8 mouse cellular contexts compared by ENCODE assay signal in genomic region chr6:42324482-42325267, GRCm38 (mm10). TPM values are rescaled to one million over a fixed set of nuclear protein-coding genes. Genes with fewer than 3 reads are reported as not detected.
DNase-seq lines count a peak whose midpoint lies in the region; ATAC-seq and TF ChIP-seq lines count a peak whose summit lies in the region.

Fam131b (minus strand) TSS chr6:42324643.

- ATAC-seq in embryonic facial prominence, embryonic 15.5 days (ENCODE audit: insufficient number of reproducible peaks, low FRiP score, low TSS enrichment, low read depth), result peak; percentile 72
- ATAC-seq in megakaryocyte, adult 5-6 weeks (ENCODE audit: poor library complexity, severe bottlenecking), result peak; percentile 12

- H3K4me2 ChIP-seq in embryonic facial prominence, embryonic 15.5 days (replicated peaks), result peak within 1 kb of the TSS; percentile 98

- H3K9me3 ChIP-seq in E14TG2a.4 (ENCODE audit: low read length), result no peaks in the 10 kb centered on the region
- H3K9me3 ChIP-seq in embryonic facial prominence, embryonic 15.5 days (replicated peaks), result no peaks in the 10 kb centered on the region

- no peaks in the 10 kb centered on the region for H3K36me3 ChIP-seq in E14TG2a.4 (ENCODE audit: insufficient read depth, low read length)
- no peaks in the 10 kb centered on the region for H3K36me3 ChIP-seq in embryonic facial prominence, embryonic 15.5 days

- DNase-seq in heart, postnatal 25 days (ENCODE audit: low spot score), result peak; percentile 23
- peak; percentile 59 to 71 for DNase-seq in layer of hippocampus, postnatal 25 days (ENCODE audit: extremely low spot score in 1 of 2, low spot score in 1 of 2)
- DNase-seq in right cerebral cortex, postnatal 4 days, result peak; percentile 80
- no peak for DNase-seq in spleen, postnatal 36 days (ENCODE audit: low spot score in 2 of 2)

- H3K9ac ChIP-seq in embryonic facial prominence, embryonic 15.5 days, result peak within 1 kb of the TSS; percentile 31

- H3K27me3 ChIP-seq in E14TG2a.4 (ENCODE audit: insufficient read depth, low read length), result peaks cover 79% of the 10 kb centered on the region
- peaks cover 41% of the 10 kb centered on the region for H3K27me3 ChIP-seq in embryonic facial prominence, embryonic 15.5 days

- TF ChIP-seq POLR2A in bone marrow, adult 2 months (IDR thresholded peaks at IDR 0.05; ENCODE audit: borderline replicate concordance, control insufficient read depth, low read depth, low read length), result no peak

- H3K4me3 ChIP-seq in E14TG2a.4 (replicated peaks; ENCODE audit: low read length), result peak within 1 kb of the TSS; percentile 84
- H3K4me3 ChIP-seq in bone marrow, adult 2 months (replicated peaks; ENCODE audit: control insufficient read depth, low read depth, low read length), result peak within 1 kb of the TSS; percentile 21
- H3K4me3 ChIP-seq in embryonic facial prominence, embryonic 15.5 days (replicated peaks), result peak within 1 kb of the TSS; percentile 60

- no peak within 1 kb of the TSS for H3K27ac ChIP-seq in bone marrow, adult 2 months (ENCODE audit: control insufficient read depth, insufficient read depth, low read depth, low read length, poor library complexity)
- no peak within 1 kb of the TSS for H3K27ac ChIP-seq in embryonic facial prominence, embryonic 15.5 days (replicated peaks)

- intact Hi-C loops in heart, postnatal 25 days (cut with DNase I), result loop anchor here (5.0 to 10.0 kb wide), 3 partner anchors 57 to 560 kb away; no protein-coding TSS in a partner anchor

- H3K4me1 ChIP-seq in E14TG2a.4 (replicated peaks; ENCODE audit: low read depth, low read length), result peaks cover 23% of the 10 kb centered on the region
- H3K4me1 ChIP-seq in bone marrow, adult 2 months (ENCODE audit: control insufficient read depth, insufficient read depth, low read length), result no peaks in the 10 kb centered on the region
- peaks cover 16% of the 10 kb centered on the region for H3K4me1 ChIP-seq in embryonic facial prominence, embryonic 15.5 days

- no peak for TF ChIP-seq CTCF in E14TG2a.4 (conservative IDR thresholded peaks at IDR 0.05; ENCODE audit: low read length)
- no peak for TF ChIP-seq CTCF in bone marrow, adult 2 months (IDR thresholded peaks at IDR 0.05; ENCODE audit: control insufficient read depth, insufficient read depth, low read length)

- 2% methylated on average over 48 of the region's 68 CpGs for WGBS in bone marrow, adult 2 months
- under 1% methylated on average over 47 of the region's 68 CpGs for WGBS in embryonic facial prominence, embryonic 15.5 days

RNA-seq across cellular contexts. Expression of gene Fam131b, which starts in this region (rescaled TPM):
- polyA plus RNA-seq in bone marrow, adult 2 months (2011; ENCODE audit: insufficient read depth, insufficient read length, low replicate concordance, missing spikeins), result 0.85 TPM in 1 of 2 replicates, not detected in the other
- polyA plus RNA-seq in embryonic facial prominence, embryonic 15.5 days (2015; fragmentation: Nextera tagmentation; extraction: Ambion mirVana), result 0.23 and 0.24 TPM in 2 replicates
- 1 to 10 TPM in 1 of 2 experiments, under 1 TPM in 1; 0.59 to 1.1 TPM for total RNA-seq in heart, postnatal 25 days (2021)
- 10 to 100 TPM; 74.8 to 76.8 TPM for total RNA-seq in layer of hippocampus, postnatal 25 days (2021)
- not detected in 2 replicates for total RNA-seq in megakaryocyte, adult 5-6 weeks (2015)
- total RNA-seq in megakaryocyte, adult 5-6 weeks (2017), result not detected in 2 replicates

Comparison
In these comparisons a context has a peak if more than half of its experiments do, and no peak if none do; other contexts are left out.
1. RNA of gene Fam131b (total RNA-seq): 74.8 to 76.8 TPM in layer of hippocampus, postnatal 25 days; 0.59 to 1.1 TPM in heart, postnatal 25 days and not detected in megakaryocyte, adult 5-6 weeks; every median in the first group is over 10 times any median in the second.
2. Peak in ATAC-seq, H3K4me3 ChIP-seq, H3K9ac ChIP-seq and H3K4me2 ChIP-seq in embryonic facial prominence, embryonic 15.5 days; RNA of the gene not detected or under 1 TPM.
3. Peak in ATAC-seq in megakaryocyte, adult 5-6 weeks; RNA of the gene not detected or under 1 TPM.
4. H3K4me3 ChIP-seq: peak in every context shown above with its lines; median percentile 84 in E14TG2a.4; 60 in embryonic facial prominence, embryonic 15.5 days; 21 in bone marrow, adult 2 months.
5. DNase-seq: peak in heart, postnatal 25 days (single experiment), layer of hippocampus, postnatal 25 days (2 of 2) and right cerebral cortex, postnatal 4 days (single experiment); none in spleen, postnatal 36 days (0 of 2).